Mouse (Mus musculus) lung, adult 18-20 months (tissue): Measurements from ENCODE around the gene Smpdl3a.
A peak's percentile ranks its signal among the peaks of the same experiment; 100 is the strongest.

Experiments used
- DNase-seq, 2 experiments: peaks; one replicate each; pipeline ENCODE4 v3.0.0; 2022; ENCODE audit warnings: mixed read lengths in 2 of 2

Gene Smpdl3a

GRCm38 (mm10) chr10:57794018-57794417 lies at the start of gene Smpdl3a:
Smpdl3a (plus strand) TSS chr10:57794335.
- DNase-seq = no peak

GRCm38 (mm10) chr10:57745452-57745851 lies 48.7 kb upstream of the Smpdl3a start:
- no peak for DNase-seq

GRCm38 (mm10) chr10:57747127-57747526 lies 47.0 kb upstream of the Smpdl3a start:
- no peak for DNase-seq

- DNase-seq = no peak
Observed at GRCm38 (mm10) chr10:57753343-57753742, 40.8 kb upstream of the Smpdl3a start.

GRCm38 (mm10) chr10:57755201-57755736 lies 38.9 kb upstream of the Smpdl3a start:
- no peak for DNase-seq

GRCm38 (mm10) chr10:57758999-57759398 lies 35.1 kb upstream of the Smpdl3a start:
- DNase-seq = no peak

- no peak for DNase-seq
Observed at GRCm38 (mm10) chr10:57760694-57761093, 33.4 kb upstream of the Smpdl3a start.

GRCm38 (mm10) chr10:57763044-57763443 lies 31.1 kb upstream of the Smpdl3a start:
- DNase-seq = peak; percentile 20 to 65

GRCm38 (mm10) chr10:57783289-57784130 lies 10.6 kb upstream of the Smpdl3a start:
- no peak for DNase-seq

- peak; percentile 10 to 14 for DNase-seq
Observed at GRCm38 (mm10) chr10:57784131-57784875, 9.8 kb upstream of the Smpdl3a start.

- DNase-seq = no peak
Observed at GRCm38 (mm10) chr10:57784876-57785150, 9.3 kb upstream of the Smpdl3a start, which contains the start of gene Fabp7. Fabp7 (plus strand) TSS chr10:57784881.

GRCm38 (mm10) chr10:57785552-57785951 lies 8.6 kb upstream of the Smpdl3a start:
- no peak for DNase-seq

GRCm38 (mm10) chr10:57792957-57793356 lies 1.2 kb upstream of the Smpdl3a start:
- DNase-seq = no peak

GRCm38 (mm10) chr10:57794491-57795461 lies 641 bp downstream of the Smpdl3a start:
- peak; percentile 75 for DNase-seq

GRCm38 (mm10) chr10:57795542-57795941 lies 1.4 kb downstream of the Smpdl3a start:
- DNase-seq = peak; percentile 7 to 22

GRCm38 (mm10) chr10:57796057-57796456 lies 1.9 kb downstream of the Smpdl3a start:
- DNase-seq = peak; percentile 31 to 32

- peak; percentile 8 to 20 for DNase-seq
Observed at GRCm38 (mm10) chr10:57799486-57799885, 5.4 kb downstream of the Smpdl3a start.

- DNase-seq = no peak
Observed at GRCm38 (mm10) chr10:57807754-57808153, 13.6 kb downstream of the Smpdl3a start.

GRCm38 (mm10) chr10:57812161-57812856 lies 18.2 kb downstream of the Smpdl3a start:
- no peak for DNase-seq

GRCm38 (mm10) chr10:57814295-57814694 lies 20.2 kb downstream of the Smpdl3a start:
- DNase-seq = no peak

GRCm38 (mm10) chr10:57815869-57816268 lies 21.7 kb downstream of the Smpdl3a start:
- DNase-seq = no peak

GRCm38 (mm10) chr10:57819209-57819608 lies 25.1 kb downstream of the Smpdl3a start:
- DNase-seq = no peak
